Mouse (Mus musculus) layer of hippocampus, adult 8-10 months (tissue): ENCODE data around the gene Vegfc. TPM values are rescaled to one million over a fixed set of nuclear protein-coding genes. Genes with fewer than 3 reads are reported as not detected.

ENCODE experiments used
- DNase-seq, 2 experiments: peaks; one replicate each; pipeline ENCODE4 v3.0.0; 2022; ENCODE audit warnings: low spot score in 2 of 2
- total RNA-seq, 4 experiments: library from RNA; stranded (reverse); gene quantifications; 2 replicates each; pipeline ENCODE4 v1.2.4; 2022

The Vegfc gene
- total RNA-seq, 4 experiments from 2014 or later, result 2.3 to 3.5 (median 2.5) TPM

- no peak for DNase-seq
Measured at GRCm38 (mm10) chr8:54185927-54186326, 108.5 kb downstream of the Vegfc start.

- DNase-seq, result no peak
Measured at GRCm38 (mm10) chr8:54216250-54216649, 138.8 kb downstream of the Vegfc start.

- peak in 1 of 2 experiments; percentile 2 for DNase-seq
Measured at GRCm38 (mm10) chr8:54228801-54229204, 151.4 kb downstream of the Vegfc start.

- no peak for DNase-seq
Measured at GRCm38 (mm10) chr8:54230638-54231037, 153.2 kb downstream of the Vegfc start.

- DNase-seq, result no peak
Measured at GRCm38 (mm10) chr8:54233316-54233715, 155.9 kb downstream of the Vegfc start.
